10 mouse cellular contexts compared by ENCODE assay signal in the genomic region with DNA sequence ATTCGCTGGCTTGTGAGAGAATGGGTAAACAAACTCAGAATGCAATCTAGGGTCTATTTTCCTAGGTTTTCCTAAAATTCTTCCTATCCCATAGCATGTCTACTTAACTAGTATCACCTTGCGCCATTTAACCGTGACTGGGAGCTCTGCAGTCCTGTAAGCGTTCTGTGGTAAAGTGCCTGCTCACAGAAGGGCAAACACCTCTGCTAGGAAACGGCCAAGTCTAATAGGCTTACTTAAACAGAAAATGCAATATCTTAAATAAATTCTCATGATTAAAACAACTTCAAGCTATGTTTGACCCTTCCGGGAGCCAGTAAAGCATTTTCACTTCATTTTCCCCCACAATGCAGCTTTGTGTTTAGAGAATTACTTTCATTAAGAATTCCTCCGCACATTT.
DNase-seq lines count a peak whose midpoint lies in the region; ATAC-seq and TF ChIP-seq lines count a peak whose summit lies in the region.
"Had no signal": no experiment of that assay in that cellular context is flagged by ENCODE, and none has a peak within 500 bp of the region (broad histone marks: within the 10 kb centered on the region; RNA-seq: fewer than 3 reads in every experiment).

No protein-coding gene starts in this region.

- WGBS in lung, adult 2 months, result 58% methylated on average over 7 of the region's 7 CpGs
- WGBS in embryonic facial prominence, embryonic 14.5 days, result 62% methylated on average over 7 of the region's 7 CpGs
- 43% methylated on average over 7 of the region's 7 CpGs for WGBS in liver, embryonic 16.5 days (ENCODE audit: insufficient replicate concordance)
- WGBS in midbrain, embryonic 14.5 days, result 78% methylated on average over 7 of the region's 7 CpGs

- no peak overlapping the region for H3K27ac ChIP-seq in embryonic facial prominence, embryonic 14.5 days (replicated peaks; ENCODE audit: low read depth, low read length)
- H3K27ac ChIP-seq in liver, embryonic 16.5 days (ENCODE audit: low read length), result peak overlapping the region; percentile 40; the same call in 1 of the 2 replicates
- no peak overlapping the region for H3K27ac ChIP-seq in midbrain, embryonic 14.5 days (replicated peaks; ENCODE audit: low read depth, low read length)
- H3K27ac ChIP-seq: kidney, embryonic 15.5 days had no signal

- no peak overlapping the region for H3K9ac ChIP-seq in embryonic facial prominence, embryonic 14.5 days (ENCODE audit: low read depth, low read length)
- H3K9ac ChIP-seq in liver, embryonic 16.5 days (ENCODE audit: low read depth, low read length), result no peak overlapping the region
- no peak overlapping the region for H3K9ac ChIP-seq in midbrain, embryonic 14.5 days (replicated peaks; ENCODE audit: low read length)
- H3K9ac ChIP-seq: kidney, embryonic 15.5 days had no signal

- H3K4me3 ChIP-seq in lung, adult 2 months (replicated peaks; ENCODE audit: extremely low read depth, low read depth, low read length), result peak overlapping the region; percentile 64
- peak overlapping the region; percentile 58 for H3K4me3 ChIP-seq in E14TG2a.4 (replicated peaks; ENCODE audit: low read length)
- peak overlapping the region; percentile 8; the same call in 1 of the 2 replicates for H3K4me3 ChIP-seq in embryonic facial prominence, embryonic 14.5 days (ENCODE audit: low read depth, low read length)
- peak overlapping the region; percentile 33 for H3K4me3 ChIP-seq in liver, embryonic 16.5 days (ENCODE audit: low read depth, low read length)
- no peak overlapping the region for H3K4me3 ChIP-seq in midbrain, embryonic 14.5 days (replicated peaks; ENCODE audit: low read depth, low read length)
- H3K4me3 ChIP-seq: kidney, embryonic 15.5 days had no signal

- ATAC-seq in embryonic facial prominence, embryonic 14.5 days (ENCODE audit: low read depth), result no peak
- no peak for ATAC-seq in liver, embryonic 16.5 days (ENCODE audit: low read depth)
- no peak for ATAC-seq in midbrain, embryonic 14.5 days (ENCODE audit: low FRiP score, low TSS enrichment)

- TF ChIP-seq CTCF in lung, adult 2 months (IDR thresholded peaks at IDR 0.05; ENCODE audit: insufficient read depth, low read length), result no peak
- TF ChIP-seq CTCF in E14TG2a.4 (conservative IDR thresholded peaks at IDR 0.05; ENCODE audit: low read length), result no peak

- no peaks in the 10 kb centered on the region for H3K9me3 ChIP-seq in E14TG2a.4 (ENCODE audit: low read length)
- no peaks in the 10 kb centered on the region for H3K9me3 ChIP-seq in embryonic facial prominence, embryonic 14.5 days (ENCODE audit: control insufficient read depth, low read length)
- H3K9me3 ChIP-seq in liver, embryonic 16.5 days (replicated peaks; ENCODE audit: control insufficient read depth, low read length), result no peaks in the 10 kb centered on the region
- H3K9me3 ChIP-seq in midbrain, embryonic 14.5 days (ENCODE audit: control insufficient read depth, low read length), result no peaks in the 10 kb centered on the region
- H3K9me3 ChIP-seq: kidney, embryonic 15.5 days had no signal

- no peak for TF ChIP-seq POLR2A in lung, adult 2 months (IDR thresholded peaks at IDR 0.05; ENCODE audit: borderline replicate concordance, extremely low read depth, low read depth, low read length)

- H3K27me3 ChIP-seq in E14TG2a.4 (ENCODE audit: insufficient read depth, low read length), result no peaks in the 10 kb centered on the region
- no peaks in the 10 kb centered on the region for H3K27me3 ChIP-seq in embryonic facial prominence, embryonic 14.5 days (replicated peaks; ENCODE audit: control insufficient read depth, insufficient read depth, low read length)
- H3K27me3 ChIP-seq in liver, embryonic 16.5 days (ENCODE audit: control insufficient read depth, insufficient read depth, low read depth, low read length), result no peaks in the 10 kb centered on the region
- H3K27me3 ChIP-seq in midbrain, embryonic 14.5 days (ENCODE audit: control insufficient read depth, insufficient read depth, low read length), result no peaks in the 10 kb centered on the region
- H3K27me3 ChIP-seq: kidney, embryonic 15.5 days had no signal

- no peak for DNase-seq in lung, adult 2 months
- no peak for DNase-seq in lung, adult 18-20 months
- no peak for DNase-seq in embryonic facial prominence, embryonic 14.5 days (ENCODE audit: low spot score)
- no peak for DNase-seq in embryo, embryonic 10 days (ENCODE audit: low spot score)
- DNase-seq in midbrain, embryonic 14.5 days, result no peak
- DNase-seq: heart, postnatal 4 days; layer of hippocampus, postnatal 36 days had no signal

- no peaks in the 10 kb centered on the region; the same call in 1 of the 2 replicates for H3K4me1 ChIP-seq in lung, adult 2 months (ENCODE audit: control insufficient read depth, insufficient read depth, low read length)
- peaks cover 65% of the 10 kb centered on the region for H3K4me1 ChIP-seq in E14TG2a.4 (replicated peaks; ENCODE audit: low read depth, low read length)
- 0 out of 2 replicates have a peak, but pooled peaks cover 4% of the 10 kb centered on the region for H3K4me1 ChIP-seq in embryonic facial prominence, embryonic 14.5 days (ENCODE audit: control insufficient read depth, insufficient read depth, low read length)
- peaks cover 21% of the 10 kb centered on the region for H3K4me1 ChIP-seq in liver, embryonic 16.5 days (ENCODE audit: control insufficient read depth, low read depth, low read length)
- H3K4me1 ChIP-seq in midbrain, embryonic 14.5 days (ENCODE audit: control insufficient read depth, insufficient read depth, low read length), result no peaks in the 10 kb centered on the region; the same call in 1 of the 2 replicates

- H3K4me2 ChIP-seq in embryonic facial prominence, embryonic 14.5 days (ENCODE audit: low read depth, low read length), result peak overlapping the region; percentile 28
- H3K4me2 ChIP-seq in liver, embryonic 16.5 days (ENCODE audit: low read depth, low read length), result peak overlapping the region; percentile 51
- no peak overlapping the region for H3K4me2 ChIP-seq in midbrain, embryonic 14.5 days (ENCODE audit: low read length)
- H3K4me2 ChIP-seq: kidney, embryonic 15.5 days had no signal

- H3K36me3 ChIP-seq in E14TG2a.4 (ENCODE audit: insufficient read depth, low read length), result 0 out of 2 replicates have a peak, but pooled peaks cover 5% of the 10 kb centered on the region
- H3K36me3 ChIP-seq in embryonic facial prominence, embryonic 14.5 days (ENCODE audit: control insufficient read depth, insufficient read depth, low read length), result no peaks in the 10 kb centered on the region
- no peaks in the 10 kb centered on the region for H3K36me3 ChIP-seq in liver, embryonic 16.5 days (ENCODE audit: control insufficient read depth, insufficient read depth)
- H3K36me3 ChIP-seq in midbrain, embryonic 14.5 days (ENCODE audit: control insufficient read depth, insufficient read depth, low read length), result no peaks in the 10 kb centered on the region
- H3K36me3 ChIP-seq: kidney, embryonic 15.5 days had no signal
